11 mouse cellular contexts compared by ENCODE assay signal in genomic region chr9:58009588-58009987, GRCm38 (mm10). TPM values are rescaled to one million over a fixed set of nuclear protein-coding genes. Genes with fewer than 3 reads are reported as not detected.
DNase-seq lines count a peak whose midpoint lies in the region; ATAC-seq and TF ChIP-seq lines count a peak whose summit lies in the region.
"Had no signal": no experiment of that assay in that cellular context is flagged by ENCODE, and none has a peak within 500 bp of the region (broad histone marks: within the 10 kb centered on the region; RNA-seq: fewer than 3 reads in every experiment).

No protein-coding gene starts in this region.

- ATAC-seq in forebrain, embryonic 12.5 days (ENCODE audit: low FRiP score), result 0 out of 2 replicates have a peak, but pooled peaks have one; percentile 19
- ATAC-seq in midbrain, embryonic 12.5 days (ENCODE audit: low FRiP score, low read depth), result no peak
- ATAC-seq in megakaryocyte progenitor cell, adult 5-6 weeks (replicated peaks; ENCODE audit: poor library complexity), result no peak

- WGBS in forebrain, embryonic 12.5 days, result 46% methylated on average over 3 of the region's 3 CpGs
- WGBS in midbrain, embryonic 12.5 days, result 48% methylated on average over 3 of the region's 3 CpGs

- intact Hi-C loops in gastrocnemius, adult 2 months (cut with DNase I), result no loop called here

- H3K27ac ChIP-seq in gastrocnemius, adult 2 months, result no peak overlapping the region
- H3K27ac ChIP-seq in forebrain, embryonic 12.5 days, result peak overlapping the region; percentile 91
- H3K27ac ChIP-seq in midbrain, embryonic 12.5 days (replicated peaks), result peak overlapping the region; percentile 93
- H3K27ac ChIP-seq: embryonic facial prominence, embryonic 13.5 days had no signal

- no peak overlapping the region for H3K4me2 ChIP-seq in forebrain, embryonic 12.5 days
- H3K4me2 ChIP-seq in midbrain, embryonic 12.5 days (replicated peaks), result peak overlapping the region; percentile 43; the same call in 1 of the 2 replicates
- H3K4me2 ChIP-seq: embryonic facial prominence, embryonic 13.5 days had no signal

- no peaks in the 10 kb centered on the region for H3K36me3 ChIP-seq in forebrain, embryonic 12.5 days (replicated peaks)
- H3K36me3 ChIP-seq in midbrain, embryonic 12.5 days, result no peaks in the 10 kb centered on the region
- H3K36me3 ChIP-seq: embryonic facial prominence, embryonic 13.5 days had no signal

- no peak overlapping the region for H3K4me3 ChIP-seq in gastrocnemius, adult 2 months
- no peak overlapping the region for H3K4me3 ChIP-seq in forebrain, embryonic 12.5 days (replicated peaks)
- H3K4me3 ChIP-seq in midbrain, embryonic 12.5 days, result no peak overlapping the region
- H3K4me3 ChIP-seq: embryonic facial prominence, embryonic 13.5 days had no signal

- no peak for DNase-seq in gastrocnemius, adult 2 months
- no peak for DNase-seq in gastrocnemius, postnatal 25 days
- peak; percentile 34 for DNase-seq in A20 (ENCODE audit: low read depth, low spot score)
- no peak for DNase-seq in right cerebral cortex, postnatal 36 days (ENCODE audit: low spot score in 2 of 2)
- DNase-seq in adrenal gland, postnatal 4 days (ENCODE audit: low spot score in 2 of 2), result no peak
- DNase-seq: kidney, postnatal 36 days had no signal

- no peaks in the 10 kb centered on the region for H3K9me3 ChIP-seq in forebrain, embryonic 12.5 days
- no peaks in the 10 kb centered on the region for H3K9me3 ChIP-seq in midbrain, embryonic 12.5 days
- H3K9me3 ChIP-seq: embryonic facial prominence, embryonic 13.5 days had no signal

- H3K4me1 ChIP-seq in forebrain, embryonic 12.5 days, result peaks cover 32% of the 10 kb centered on the region
- H3K4me1 ChIP-seq in midbrain, embryonic 12.5 days, result peaks cover 30% of the 10 kb centered on the region

- no peaks in the 10 kb centered on the region for H3K27me3 ChIP-seq in forebrain, embryonic 12.5 days
- no peaks in the 10 kb centered on the region for H3K27me3 ChIP-seq in midbrain, embryonic 12.5 days
- H3K27me3 ChIP-seq: embryonic facial prominence, embryonic 13.5 days had no signal

- H3K9ac ChIP-seq in forebrain, embryonic 12.5 days, result no peak overlapping the region
- H3K9ac ChIP-seq in midbrain, embryonic 12.5 days (replicated peaks), result no peak overlapping the region
- H3K9ac ChIP-seq: embryonic facial prominence, embryonic 13.5 days had no signal

- peak; percentile 19; the same call in 1 of the 2 replicates for TF ChIP-seq CTCF in gastrocnemius, adult 2 months (IDR thresholded peaks at IDR 0.05)

RNA-seq across cellular contexts. Expression of gene Cyp11a1, which starts 3.4 kb away (rescaled TPM):
- total RNA-seq in gastrocnemius, adult 2 months (2021), result under 1 TPM in 1 of 2 experiments, not detected in 1; 0.10 TPM
- total RNA-seq in gastrocnemius, postnatal 25 days (2021), result under 1 TPM; 0.15 to 0.32 TPM
- polyA plus RNA-seq in forebrain, embryonic 12.5 days (2016; fragmentation: Nextera tagmentation; extraction: Ambion mirVana), result 0.19 and 0.45 TPM in 2 replicates
- polyA plus RNA-seq in midbrain, embryonic 12.5 days (2016; fragmentation: Nextera tagmentation; extraction: Ambion mirVana), result 0.42 TPM in 1 of 2 replicates, not detected in the other
- total RNA-seq in adrenal gland, postnatal 4 days (2021), result 1,000 to 10,000 TPM; 2,307 to 2,341 TPM
- total RNA-seq in megakaryocyte progenitor cell, adult 5-6 weeks (2015), result 0.15 and 0.47 TPM in 2 replicates
- total RNA-seq in megakaryocyte progenitor cell, adult 5-6 weeks (2017), result 0.30 and 1.2 TPM in 2 replicates
- total RNA-seq: heart, adult 18-20 months had no signal

RNA-seq across cellular contexts. Expression of gene Stra6, which starts 54.0 kb away (rescaled TPM):
- under 1 TPM; 0.13 to 0.31 TPM for total RNA-seq in gastrocnemius, adult 2 months (2021)
- total RNA-seq in gastrocnemius, postnatal 25 days (2021), result under 1 TPM; 0.38 to 0.41 TPM
- 10.7 and 11.6 TPM in 2 replicates for polyA plus RNA-seq in forebrain, embryonic 12.5 days (2016; fragmentation: Nextera tagmentation; extraction: Ambion mirVana)
- polyA plus RNA-seq in midbrain, embryonic 12.5 days (2016; fragmentation: Nextera tagmentation; extraction: Ambion mirVana), result 8.6 and 9.1 TPM in 2 replicates
- total RNA-seq in adrenal gland, postnatal 4 days (2021), result 1 to 10 TPM in 1 of 2 experiments, under 1 TPM in 1; 0.90 to 2.2 TPM
- total RNA-seq in megakaryocyte progenitor cell, adult 5-6 weeks (2015), result not detected in 2 replicates
- not detected in 2 replicates for total RNA-seq in megakaryocyte progenitor cell, adult 5-6 weeks (2017)

Comparison
In these comparisons a context has a peak if more than half of its experiments do, and no peak if none do; other contexts are left out.
1. RNA of gene Cyp11a1, which starts 3.4 kb away (total RNA-seq): 2,307 to 2,341 TPM in adrenal gland, postnatal 4 days; 0.15 to 1.2 TPM in megakaryocyte progenitor cell, adult 5-6 weeks, 0.15 to 0.32 TPM in gastrocnemius, postnatal 25 days and 0.10 TPM in gastrocnemius, adult 2 months; every median in the first group is over 1,000 times any median in the second.